Mouse (Mus musculus) forebrain, postnatal 0 days (tissue): ENCODE measurements at regions not wholly inside any gene's neighbourhood (a gene's known extent, or its start where the extent isn't known, plus 50 kb on each side); places are given as distances from the start of the nearest gene placed in this dataset.
"Not testable (repeated sequence)": the region's sequence is repeated elsewhere in the genome, so short reads cannot be mapped to it uniquely, and the experiment has no call there.

ENCODE experiments used
- ATAC-seq: fragments of 200-750 bp; cut with Nextera tagmentation; 2 replicates; pipeline ENCODE4 v1.8.0; 2017; ENCODE audit warnings: mild to moderate bottlenecking, moderate library complexity
- DNase-seq: peaks from one replicate; pipeline ENCODE4 v3.0.0-alpha.2; 2015
- H3K27ac ChIP-seq: fragments of 300-500 bp; sonication (generic); 2 replicates; pipeline ENCODE4 v1.5.1; 2014; ENCODE audit warnings: low read depth, mild to moderate bottlenecking, antibody characterized with exemption, low read length, moderate library complexity, mixed read lengths
- H3K27me3 ChIP-seq: fragments of 300-500 bp; sonication (generic); 2 replicates; pipeline ENCODE4 v1.6.1; 2014; ENCODE audit warnings: mild to moderate bottlenecking, low read length, mixed read lengths; ENCODE audit not compliant: insufficient read depth
- H3K36me3 ChIP-seq: fragments of 300-500 bp; sonication (generic); 2 replicates; pipeline ENCODE4 v1.6.1; 2014; ENCODE audit warnings: mild to moderate bottlenecking, moderate library complexity; ENCODE audit not compliant: insufficient read depth
- H3K4me1 ChIP-seq: fragments of 300-500 bp; sonication (generic); 2 replicates; pipeline ENCODE4 v1.6.1; 2014; ENCODE audit warnings: antibody characterized with exemption; ENCODE audit not compliant: insufficient read depth
- H3K4me2 ChIP-seq: fragments of 300-500 bp; sonication (generic); 2 replicates; pipeline ENCODE4 v1.6.1; 2014; ENCODE audit warnings: low read depth, mild to moderate bottlenecking, moderate library complexity
- H3K4me3 ChIP-seq: fragments of 300-500 bp; sonication (generic); 2 replicates; pipeline ENCODE4 v1.5.1; 2014; ENCODE audit warnings: low read depth, low read length, mixed read lengths
- H3K9ac ChIP-seq: fragments of 300-500 bp; sonication (generic); 2 replicates; pipeline ENCODE4 v1.6.1; 2014; ENCODE audit warnings: mild to moderate bottlenecking
- H3K9me3 ChIP-seq: fragments of 300-500 bp; sonication (generic); 2 replicates; pipeline ENCODE4 v1.6.1; 2016; ENCODE audit warnings: low read length
- CTCF ChIP-seq: sonication (generic); IDR thresholded peaks from 2 replicates; pipeline ENCODE4 v1.5.1; 2016; ENCODE audit warnings: antibody characterized with exemption, control low read depth, low read depth
- WGBS: fragments of 180-500 bp; shearing (Covaris S2); extraction: QIAGEN DNeasy Blood & Tissue Kit; methylation state at CpG from one replicate; pipeline ENCODE4 v1.1.7; 2014; 5-methylcytosine and 5-hydroxymethylcytosine counted together

DNA sequence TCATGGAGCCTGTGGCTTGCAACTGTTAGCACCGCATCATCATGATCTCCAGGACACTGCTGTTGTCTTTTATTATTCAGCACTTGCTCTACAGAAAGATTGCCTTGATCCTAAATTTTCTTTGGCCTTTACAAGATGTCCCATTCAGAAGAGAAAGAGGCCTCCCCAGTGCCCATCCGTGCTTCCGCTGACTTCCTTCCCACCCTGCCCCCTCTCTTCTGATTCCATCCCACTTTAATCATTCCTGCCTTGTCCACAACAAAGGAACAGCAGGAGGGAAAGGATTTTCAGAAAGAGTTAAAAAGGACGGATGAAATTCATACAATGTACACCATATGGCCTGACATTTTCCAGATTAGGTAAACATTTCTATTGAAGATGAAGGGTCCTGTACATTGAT lies 985.2 kb downstream of the Bcl11a start:
- ATAC-seq, result no peak
- Histone ChIP-seq H3K4me3 (no peak overlapping the region), H3K27ac (no peak overlapping the region), H3K9ac (no peak overlapping the region), H3K27me3 (no peaks in the 10 kb centered on the region), H3K36me3 (no peaks in the 10 kb centered on the region), H3K4me2 (no peak overlapping the region), H3K4me1 (no peaks in the 10 kb centered on the region), H3K9me3 (no peaks in the 10 kb centered on the region)
- DNase-seq, result no peak
- WGBS, result 26% methylated on average over 4 of the region's 4 CpGs
- no peak for TF ChIP-seq CTCF

DNA sequence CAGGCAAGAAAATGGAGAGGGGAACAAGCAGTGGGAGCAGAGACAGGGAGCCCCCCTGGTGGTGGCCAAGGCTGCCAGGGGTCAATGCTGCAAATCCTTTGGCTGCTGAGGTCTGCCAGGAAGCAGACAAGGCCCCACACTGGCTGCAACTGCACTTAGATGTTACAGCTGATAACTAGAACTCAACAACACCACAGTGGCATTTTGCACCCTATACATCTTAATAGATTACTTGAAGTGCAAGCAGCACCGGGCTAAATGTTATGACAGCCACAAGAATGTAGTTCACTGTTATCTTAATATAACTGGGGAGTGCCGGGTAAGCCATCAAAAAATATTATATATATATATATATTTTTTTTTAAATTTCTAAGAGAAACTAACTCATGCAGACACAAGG lies 986.1 kb downstream of the Bcl11a start:
- DNase-seq (no peak), ATAC-seq (no peak)
- Histone ChIP-seq H3K4me1 (no peaks in the 10 kb centered on the region), H3K4me2 (no peak overlapping the region), H3K4me3 (no peak overlapping the region), H3K36me3 (no peaks in the 10 kb centered on the region), H3K9ac (no peak overlapping the region), H3K9me3 (no peaks in the 10 kb centered on the region), H3K27ac (no peak overlapping the region), H3K27me3 (no peaks in the 10 kb centered on the region)
- WGBS, result 70% methylated on average over 2 of the region's 2 CpGs
- no peak for TF ChIP-seq CTCF

DNA sequence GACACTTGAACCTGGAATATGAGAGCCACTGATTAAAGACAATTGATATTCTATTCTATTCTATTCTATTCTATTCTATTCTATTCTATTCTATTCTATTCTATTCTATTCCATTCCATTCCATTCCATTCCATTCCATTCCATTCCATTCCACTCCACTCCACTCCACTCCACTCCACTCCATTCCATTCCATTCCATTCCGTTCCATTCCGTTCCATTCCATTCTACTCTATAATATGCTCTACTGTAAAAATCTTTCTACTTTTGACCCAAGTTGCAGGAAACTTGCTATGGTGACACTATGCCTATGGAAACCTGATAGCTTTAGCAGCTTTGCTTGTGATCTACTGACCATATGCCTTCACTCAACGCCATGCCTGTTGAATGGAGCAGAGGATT lies 1022.1 kb downstream of the Bcl11a start:
- not testable (repeated sequence) for ATAC-seq, H3K27me3 ChIP-seq, H3K27ac ChIP-seq, H3K36me3 ChIP-seq, H3K9ac ChIP-seq, H3K9me3 ChIP-seq, H3K4me2 ChIP-seq, H3K4me1 ChIP-seq, H3K4me3 ChIP-seq, DNase-seq
- WGBS, result 94% methylated on average over 3 of the region's 3 CpGs

DNA sequence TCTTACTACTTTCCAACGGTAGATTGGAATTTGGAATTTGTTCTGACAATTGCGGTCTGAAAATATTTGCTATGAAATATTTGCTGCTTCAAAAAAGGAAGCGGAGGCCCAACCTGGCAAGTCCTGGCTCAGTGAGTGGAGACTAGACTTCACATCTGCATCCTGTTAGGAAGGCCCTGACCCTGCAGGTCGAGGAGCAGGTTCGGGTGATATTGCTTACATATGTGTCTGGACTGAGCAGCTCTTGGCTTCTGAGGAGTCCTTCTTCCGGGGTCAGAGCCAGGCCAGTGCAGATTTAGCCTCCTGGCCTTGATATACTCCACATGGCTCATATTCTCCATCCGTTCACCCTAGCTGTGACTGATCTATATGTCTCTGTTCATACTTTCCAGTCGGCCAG lies 1026.6 kb downstream of the Bcl11a start:
- Histone ChIP-seq H3K4me2 (no peak overlapping the region), H3K27ac (no peak overlapping the region), H3K4me1 (no peaks in the 10 kb centered on the region), H3K4me3 (no peak overlapping the region), H3K9ac (no peak overlapping the region), H3K27me3 (no peaks in the 10 kb centered on the region), H3K36me3 (no peaks in the 10 kb centered on the region), H3K9me3 (no peaks in the 10 kb centered on the region)
- DNase-seq (no peak), ATAC-seq (no peak)
- WGBS, result 87% methylated on average over 8 of the region's 8 CpGs
- no peak for TF ChIP-seq CTCF

DNA sequence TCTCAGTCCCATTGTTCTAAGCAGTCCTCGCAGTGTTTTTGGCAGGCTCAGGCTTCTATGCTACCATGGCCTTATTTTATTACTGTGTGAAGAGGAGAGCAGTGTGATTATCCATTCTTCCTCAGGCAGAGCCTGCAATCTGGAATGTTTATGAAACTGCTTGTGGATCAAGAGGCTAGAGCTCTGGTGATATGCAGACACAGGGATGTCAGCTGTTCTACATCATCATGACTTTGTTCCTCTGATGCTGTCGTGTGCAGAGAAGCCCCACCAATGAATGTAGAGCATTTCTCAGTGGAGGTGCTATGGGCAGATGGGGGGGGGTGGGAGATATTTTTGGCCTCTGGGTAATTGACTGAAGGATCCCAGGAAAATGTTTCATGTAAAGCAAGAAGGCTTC lies 1046.6 kb downstream of the Bcl11a start:
- H3K36me3 ChIP-seq, result no peaks in the 10 kb centered on the region
- TF ChIP-seq CTCF, result no peak
- ATAC-seq, result no peak
- H3K4me2 ChIP-seq, result no peak overlapping the region
- WGBS, result 34% methylated on average over 2 of the region's 2 CpGs
- DNase-seq, result no peak
- H3K27me3 ChIP-seq, result no peaks in the 10 kb centered on the region
- no peaks in the 10 kb centered on the region for H3K4me1 ChIP-seq
- H3K9ac ChIP-seq, result no peak overlapping the region
- no peak overlapping the region for H3K27ac ChIP-seq
- H3K9me3 ChIP-seq, result no peaks in the 10 kb centered on the region
- no peak overlapping the region for H3K4me3 ChIP-seq

DNA sequence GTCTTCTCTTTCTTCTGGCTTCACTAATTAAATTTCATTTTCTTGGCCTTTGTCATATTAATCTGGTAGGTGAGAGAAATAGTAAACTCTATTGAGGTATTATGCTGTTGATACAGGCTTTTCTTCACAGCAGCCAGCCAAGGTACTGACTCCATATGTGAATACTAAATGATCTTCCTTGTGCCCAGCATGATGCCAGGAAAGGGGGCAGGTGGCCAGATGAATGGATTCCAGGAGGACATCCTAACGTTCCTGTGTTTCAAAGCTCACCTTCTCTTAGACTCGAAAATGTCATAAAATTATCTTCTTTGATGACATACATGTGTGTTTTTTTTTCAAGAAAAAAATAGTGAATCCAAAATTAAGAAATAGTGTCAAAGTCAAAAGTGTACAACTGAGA lies 1064.4 kb downstream of the Bcl11a start:
- 65% methylated on average over 2 of the region's 2 CpGs for WGBS
- ATAC-seq (no peak), DNase-seq (no peak)
- Histone ChIP-seq H3K9me3 (no peaks in the 10 kb centered on the region), H3K27ac (no peak overlapping the region), H3K27me3 (no peaks in the 10 kb centered on the region), H3K4me3 (no peak overlapping the region), H3K36me3 (no peaks in the 10 kb centered on the region), H3K4me2 (no peak overlapping the region), H3K4me1 (no peaks in the 10 kb centered on the region), H3K9ac (no peak overlapping the region)
- TF ChIP-seq CTCF, result no peak

DNA sequence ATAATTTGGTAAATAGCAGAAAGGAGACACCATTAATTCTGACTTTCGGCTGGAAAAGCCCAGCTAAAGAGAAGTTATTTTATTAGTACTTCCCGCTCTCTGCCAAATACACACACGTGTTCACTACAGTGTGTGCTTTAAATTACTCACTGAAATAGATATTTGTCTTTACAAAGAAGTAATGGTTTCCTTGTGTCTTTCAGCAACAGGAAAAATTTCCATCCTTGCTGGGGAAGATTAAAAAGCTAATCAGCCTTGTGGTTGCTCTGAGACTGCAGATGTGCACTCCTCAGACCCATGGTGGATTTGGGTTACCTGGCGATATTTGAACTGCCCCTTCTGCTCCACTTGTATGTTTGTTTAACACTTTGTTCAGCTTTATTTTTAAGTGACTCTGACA lies 1065.0 kb downstream of the Bcl11a start:
- H3K36me3 ChIP-seq, result no peaks in the 10 kb centered on the region
- no peaks in the 10 kb centered on the region for H3K27me3 ChIP-seq
- no peak overlapping the region for H3K4me2 ChIP-seq
- ATAC-seq, result no peak
- 80% methylated on average over 4 of the region's 4 CpGs for WGBS
- no peak overlapping the region for H3K27ac ChIP-seq
- no peak for DNase-seq
- TF ChIP-seq CTCF, result no peak
- no peaks in the 10 kb centered on the region for H3K4me1 ChIP-seq
- no peaks in the 10 kb centered on the region for H3K9me3 ChIP-seq
- H3K9ac ChIP-seq, result no peak overlapping the region
- no peak overlapping the region for H3K4me3 ChIP-seq

DNA sequence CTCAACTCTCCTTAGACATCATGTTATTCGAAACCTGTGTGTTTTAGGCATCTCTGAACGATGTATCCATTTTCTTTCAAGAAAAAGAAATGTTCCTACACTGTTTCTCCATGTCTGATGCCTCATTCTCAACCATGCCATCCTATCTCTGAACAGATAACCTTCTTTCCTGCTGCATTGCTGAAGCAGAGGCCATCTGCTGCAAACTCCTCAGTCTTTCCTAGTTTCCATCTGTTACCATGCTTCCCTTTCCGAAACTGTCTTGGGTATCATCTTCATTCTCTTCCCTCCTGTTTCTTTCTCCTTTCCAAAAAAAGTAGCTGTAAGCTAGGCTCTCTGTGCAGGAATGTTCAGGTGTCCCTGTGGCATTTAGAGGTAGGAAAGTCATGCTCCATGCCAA lies 1063.3 kb downstream of the 5730522E02Rik start:
- ATAC-seq (no peak), DNase-seq (no peak)
- no peak overlapping the region for H3K27ac ChIP-seq
- no peak for TF ChIP-seq CTCF
- no peak overlapping the region for H3K4me2 ChIP-seq
- H3K9ac ChIP-seq, result no peak overlapping the region
- H3K4me3 ChIP-seq, result no peak overlapping the region
- H3K36me3 ChIP-seq, result no peaks in the 10 kb centered on the region
- no peaks in the 10 kb centered on the region for H3K4me1 ChIP-seq
- H3K27me3 ChIP-seq, result no peaks in the 10 kb centered on the region
- no peaks in the 10 kb centered on the region for H3K9me3 ChIP-seq
- WGBS, result 78% methylated on average over 3 of the region's 3 CpGs
